Mouse (Mus musculus): ENCODE results near the gene Prok2. TPM values are rescaled to one million over a fixed set of nuclear protein-coding genes. Genes with fewer than 3 reads are reported as not detected.

Gene Prok2
- polyA plus RNA-seq, 1 experiment from 2014 or later: 2.8 TPM

DNA sequence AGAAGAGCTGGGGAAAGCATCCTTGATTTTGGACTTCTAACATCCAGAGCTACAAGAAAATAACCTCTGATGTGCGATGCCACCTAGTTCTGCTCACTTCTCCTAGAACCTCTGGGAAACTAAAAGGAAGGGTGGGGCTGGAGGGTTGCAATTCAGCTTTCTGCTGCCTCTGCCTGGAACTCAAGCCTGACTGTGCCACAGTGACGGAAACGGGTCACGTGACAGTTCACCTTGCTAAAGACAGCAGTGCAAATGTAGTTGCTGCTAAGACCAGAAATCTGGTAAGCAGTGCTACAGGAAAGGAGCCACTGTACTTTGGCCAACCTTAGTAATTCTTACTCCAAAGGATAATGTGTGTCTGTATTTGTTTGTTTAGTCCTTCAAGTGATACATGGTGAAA is 3.7 kb upstream of the Prok2 start:
- peaks cover 23% of the 10 kb centered on the region for H3K4me1 ChIP-seq
- H3K27ac ChIP-seq: no peak overlapping the region
- WGBS: 84% methylated on average over 4 of the region's 4 CpGs
- no peak overlapping the region for H3K4me2 ChIP-seq
- no peaks in the 10 kb centered on the region for H3K9me3 ChIP-seq
- no peak for ATAC-seq (ENCODE audit: insufficient number of reproducible peaks, low FRiP score, low TSS enrichment, low read depth)
- no peak overlapping the region for H3K4me3 ChIP-seq
- H3K36me3 ChIP-seq: no peaks in the 10 kb centered on the region
- H3K27me3 ChIP-seq: peaks cover 30% of the 10 kb centered on the region
- H3K9ac ChIP-seq: no peak overlapping the region

DNA sequence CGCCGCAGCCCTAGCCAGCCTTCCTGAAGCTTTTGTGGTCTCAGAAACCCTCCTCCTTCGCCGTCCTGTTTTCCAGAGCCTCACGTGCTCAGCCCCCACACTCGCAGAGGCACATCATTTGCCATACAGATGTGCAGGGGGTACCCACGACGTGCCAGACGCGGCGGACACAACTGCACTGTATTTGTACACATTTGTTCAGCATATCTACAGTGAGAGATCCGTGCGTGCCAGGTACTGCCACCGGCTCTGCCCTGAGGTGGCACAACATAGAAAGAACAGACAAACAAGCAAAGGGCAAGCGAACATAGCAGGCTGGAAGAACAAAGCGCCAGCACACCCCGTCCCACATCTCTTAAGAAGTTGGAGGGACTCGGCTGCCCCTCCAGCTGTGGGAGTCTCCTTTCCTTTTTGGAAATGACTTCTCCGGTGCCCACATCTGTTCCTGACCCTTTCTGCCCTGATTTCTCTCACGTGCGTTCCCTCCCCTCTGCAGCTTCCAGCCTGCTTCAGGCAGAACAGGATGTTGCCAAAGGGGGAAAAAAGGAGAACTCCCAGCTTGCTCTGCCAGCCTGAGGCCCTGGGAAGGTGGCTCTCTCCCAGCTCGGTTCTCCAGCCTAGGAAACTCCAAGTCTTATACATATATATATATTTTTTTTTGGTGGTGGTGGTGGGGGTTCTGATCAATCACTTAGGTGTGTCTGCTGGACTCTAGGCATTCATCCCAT is 548 bp upstream of the Prok2 start:
- peak overlapping the region; percentile 43; the same call in 1 of the 2 replicates for H3K27ac ChIP-seq
- no peaks in the 10 kb centered on the region for H3K36me3 ChIP-seq
- 3% methylated on average over 22 of the region's 22 CpGs for WGBS
- peak overlapping the region; percentile 48 for H3K4me3 ChIP-seq
- ATAC-seq (ENCODE audit: insufficient number of reproducible peaks, low FRiP score, low TSS enrichment, low read depth): no peak
- peak overlapping the region; percentile 97 for H3K4me2 ChIP-seq
- H3K9ac ChIP-seq: 0 out of 2 replicates have a peak overlapping the region, but pooled peaks have one; percentile 37
- H3K4me1 ChIP-seq: peaks cover 23% of the 10 kb centered on the region
- no peaks in the 10 kb centered on the region for H3K9me3 ChIP-seq
- H3K27me3 ChIP-seq: peaks cover 42% of the 10 kb centered on the region

GRCm38 (mm10) chr6:99722390-99722789 is 3.8 kb downstream of the Prok2 start:
- Histone ChIP-seq H3K4me3 (no peak overlapping the region), H3K27me3 (peaks cover 35% of the 10 kb centered on the region), H3K36me3 (no peaks in the 10 kb centered on the region), H3K9me3 (no peaks in the 10 kb centered on the region), H3K9ac (no peak overlapping the region), H3K4me1 (peaks cover 20% of the 10 kb centered on the region), H3K27ac (no peak overlapping the region), H3K4me2 (no peak overlapping the region)
- ATAC-seq (ENCODE audit: insufficient number of reproducible peaks, low FRiP score, low TSS enrichment, low read depth): no peak
- 84% methylated on average over 9 of the region's 9 CpGs for WGBS

- Histone ChIP-seq H3K9me3 (no peaks in the 10 kb centered on the region), H3K4me2 (no peak overlapping the region), H3K9ac (no peak overlapping the region), H3K4me1 (peaks cover 7% of the 10 kb centered on the region), H3K27ac (no peak overlapping the region), H3K36me3 (no peaks in the 10 kb centered on the region), H3K27me3 (peaks cover 24% of the 10 kb centered on the region), H3K4me3 (no peak overlapping the region)
- no peak for ATAC-seq (ENCODE audit: insufficient number of reproducible peaks, low FRiP score, low TSS enrichment, low read depth)
- 78% methylated on average over 9 of the region's 9 CpGs for WGBS
These were observed 5.2 kb downstream of the Prok2 start for GRCm38 (mm10) chr6:99721032-99721431.

DNA sequence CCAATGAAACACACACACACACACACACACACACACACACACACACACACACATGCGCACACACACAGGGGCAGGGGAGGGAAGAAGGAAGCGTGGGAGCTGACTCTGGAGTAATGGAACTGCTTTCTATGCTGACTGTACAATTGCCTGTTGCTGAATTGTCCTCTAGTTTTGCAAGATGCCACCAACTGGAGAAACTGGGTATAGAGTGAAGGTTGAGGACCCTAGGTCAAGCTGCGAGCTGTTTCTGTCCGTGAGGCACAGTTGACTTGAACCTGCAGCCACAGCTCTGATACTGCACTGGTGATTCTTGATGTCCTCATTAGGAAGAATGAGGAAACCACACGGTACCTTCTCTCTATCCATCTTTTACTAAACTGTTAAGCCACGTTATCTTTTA is 10.3 kb downstream of the Prok2 start:
- H3K27ac ChIP-seq: no peak overlapping the region
- no peaks in the 10 kb centered on the region for H3K36me3 ChIP-seq
- ATAC-seq (ENCODE audit: insufficient number of reproducible peaks, low FRiP score, low TSS enrichment, low read depth): no peak
- no peak overlapping the region for H3K4me2 ChIP-seq
- 0 out of 2 replicates have a peak, but pooled peaks cover 3% of the 10 kb centered on the region for H3K4me1 ChIP-seq
- no peak overlapping the region for H3K4me3 ChIP-seq
- H3K27me3 ChIP-seq: peaks cover 5% of the 10 kb centered on the region; the same call in 1 of the 2 replicates
- 68% methylated on average over 5 of the region's 6 CpGs for WGBS
- no peak overlapping the region for H3K9ac ChIP-seq
- no peaks in the 10 kb centered on the region for H3K9me3 ChIP-seq

GRCm38 (mm10) chr6:99715191-99715590 is 11.0 kb downstream of the Prok2 start:
- H3K27me3 ChIP-seq: peaks cover 5% of the 10 kb centered on the region; the same call in 1 of the 2 replicates
- H3K27ac ChIP-seq: no peak overlapping the region
- no peak for ATAC-seq (ENCODE audit: insufficient number of reproducible peaks, low FRiP score, low TSS enrichment, low read depth)

DNA sequence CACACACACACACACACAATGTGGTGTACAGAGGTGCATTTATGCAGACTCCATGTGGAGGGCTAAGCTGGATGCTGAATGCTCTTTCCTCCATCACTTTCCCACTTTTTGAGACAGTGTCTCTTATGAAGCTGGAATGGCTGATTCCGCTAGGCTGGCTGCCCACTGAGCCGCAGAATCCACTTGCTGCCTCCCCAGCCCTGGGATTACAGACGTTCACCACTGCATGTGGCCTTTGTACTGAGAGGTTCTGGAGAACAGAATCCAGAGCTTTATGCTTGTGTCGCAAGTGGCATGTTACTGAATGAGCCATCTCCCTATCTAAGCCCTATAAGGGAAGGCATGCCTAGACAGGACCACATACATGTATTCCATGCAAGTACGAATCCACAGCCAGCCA is 12.9 kb downstream of the Prok2 start:
- no peak overlapping the region for H3K4me3 ChIP-seq
- no peak for ATAC-seq (ENCODE audit: insufficient number of reproducible peaks, low FRiP score, low TSS enrichment, low read depth)
- H3K4me1 ChIP-seq: 0 out of 2 replicates have a peak, but pooled peaks cover 3% of the 10 kb centered on the region
- no peak overlapping the region for H3K9ac ChIP-seq
- H3K27me3 ChIP-seq: peaks cover 5% of the 10 kb centered on the region; the same call in 1 of the 2 replicates
- WGBS: 79% methylated on average over 5 of the region's 5 CpGs
- no peak overlapping the region for H3K4me2 ChIP-seq
- H3K27ac ChIP-seq: no peak overlapping the region
- no peaks in the 10 kb centered on the region for H3K36me3 ChIP-seq
- H3K9me3 ChIP-seq: no peaks in the 10 kb centered on the region

More at GRCm38 (mm10) chr6:99715191-99715590, 11.0 kb downstream of the Prok2 start:
- H3K4me2 ChIP-seq: no peak overlapping the region
- no peak overlapping the region for H3K9ac ChIP-seq
- no peaks in the 10 kb centered on the region for H3K9me3 ChIP-seq
- no peaks in the 10 kb centered on the region for H3K36me3 ChIP-seq
- H3K4me3 ChIP-seq: no peak overlapping the region
- H3K4me1 ChIP-seq: 0 out of 2 replicates have a peak, but pooled peaks cover 3% of the 10 kb centered on the region
- WGBS: 61% methylated on average over 6 of the region's 6 CpGs

DNA sequence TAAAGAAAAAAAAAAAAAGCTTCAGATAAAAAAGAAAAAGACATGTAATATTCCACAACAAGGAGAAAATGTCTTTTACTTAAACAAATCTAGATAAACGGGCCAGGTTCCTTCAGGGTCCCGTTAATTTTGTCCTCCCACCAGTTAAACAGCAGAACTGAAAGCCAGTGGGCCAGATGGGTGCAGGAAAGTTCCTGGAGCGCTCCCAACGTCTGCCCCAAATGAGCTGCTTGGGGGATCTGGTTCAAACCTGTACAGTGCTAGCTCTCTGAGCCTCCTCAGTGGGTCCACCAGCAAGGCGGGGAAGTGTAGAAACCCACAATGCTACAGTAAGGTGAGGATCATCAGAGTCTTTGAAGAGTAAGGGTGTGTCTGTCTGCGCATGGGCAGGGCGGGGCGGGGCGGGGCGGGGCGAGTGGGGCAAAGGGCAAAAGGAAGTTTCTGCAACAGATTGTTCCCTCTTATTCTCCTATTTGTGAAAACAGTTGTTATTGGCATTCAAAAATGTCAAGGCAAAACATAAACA is 14.6 kb downstream of the Prok2 start:
- H3K9ac ChIP-seq: no peak overlapping the region
- ATAC-seq (ENCODE audit: insufficient number of reproducible peaks, low FRiP score, low TSS enrichment, low read depth): no peak
- H3K4me2 ChIP-seq: no peak overlapping the region
- no peak overlapping the region for H3K4me3 ChIP-seq
- no peak overlapping the region for H3K27ac ChIP-seq
- 0 out of 2 replicates have a peak, but pooled peaks cover 3% of the 10 kb centered on the region for H3K4me1 ChIP-seq
- 65% methylated on average over 11 of the region's 11 CpGs for WGBS
- peaks cover 5% of the 10 kb centered on the region; the same call in 1 of the 2 replicates for H3K27me3 ChIP-seq
- no peaks in the 10 kb centered on the region for H3K9me3 ChIP-seq
- H3K36me3 ChIP-seq: no peaks in the 10 kb centered on the region

GRCm38 (mm10) chr6:99700484-99700883 is 25.7 kb downstream of the Prok2 start:
- peak overlapping the region; percentile 75 for H3K27ac ChIP-seq
- peak; percentile 79 for ATAC-seq (ENCODE audit: insufficient number of reproducible peaks, low FRiP score, low TSS enrichment, low read depth)
- WGBS: 17% methylated on average over 3 of the region's 3 CpGs

GRCm38 (mm10) chr6:99692916-99693841 is 33.0 kb downstream of the Prok2 start:
- peaks cover 22% of the 10 kb centered on the region for H3K4me1 ChIP-seq
- no peaks in the 10 kb centered on the region for H3K9me3 ChIP-seq
- H3K27me3 ChIP-seq: peaks cover 68% of the 10 kb centered on the region
- 1% methylated on average over 103 of the region's 110 CpGs for WGBS
- H3K4me2 ChIP-seq: peak overlapping the region; percentile 94
- H3K36me3 ChIP-seq: peaks cover 4% of the 10 kb centered on the region; the same call in 1 of the 2 replicates
- ATAC-seq (ENCODE audit: insufficient number of reproducible peaks, low FRiP score, low TSS enrichment, low read depth): no peak
- peak overlapping the region; percentile 79 for H3K27ac ChIP-seq
- H3K9ac ChIP-seq: peak overlapping the region; percentile 77
- H3K4me3 ChIP-seq: peak overlapping the region; percentile 78

More at GRCm38 (mm10) chr6:99700484-99700883, 25.7 kb downstream of the Prok2 start:
- Histone ChIP-seq H3K4me3 (no peak overlapping the region), H3K27me3 (peaks cover 24% of the 10 kb centered on the region), H3K9ac (no peak overlapping the region), H3K4me1 (peaks cover 13% of the 10 kb centered on the region), H3K36me3 (peaks cover 3% of the 10 kb centered on the region; the same call in 1 of the 2 replicates), H3K9me3 (no peaks in the 10 kb centered on the region), H3K4me2 (0 out of 2 replicates have a peak overlapping the region, but pooled peaks have one; percentile 10)

- H3K27ac ChIP-seq: peak within 1 kb of the TSS; percentile 79
- ATAC-seq (ENCODE audit: insufficient number of reproducible peaks, low FRiP score, low TSS enrichment, low read depth): peak; percentile 59
- peaks cover 22% of the 10 kb centered on the region for H3K4me1 ChIP-seq
- peak within 1 kb of the TSS; percentile 77 for H3K9ac ChIP-seq
- H3K9me3 ChIP-seq: no peaks in the 10 kb centered on the region
- H3K4me3 ChIP-seq: peak within 1 kb of the TSS; percentile 78
- peaks cover 4% of the 10 kb centered on the region; the same call in 1 of the 2 replicates for H3K36me3 ChIP-seq
- H3K27me3 ChIP-seq: peaks cover 62% of the 10 kb centered on the region
- under 1% methylated on average over 72 of the region's 112 CpGs for WGBS
- peak within 1 kb of the TSS; percentile 94 for H3K4me2 ChIP-seq
These were observed 33.8 kb downstream of the Prok2 start, which contains the start of gene Gpr27 for GRCm38 (mm10) chr6:99692206-99692915. Gene Gpr27, plus strand, starts transcription at chr6:99692679.

All from limb, embryonic 15.5 days (tissue).